Mouse (Mus musculus) brain, adult 2 months (tissue): ENCODE measurements around the gene Olfr1312.
"Not testable (repeated sequence)": the region's sequence is repeated elsewhere in the genome, so short reads cannot be mapped to it uniquely, and the experiment has no call there.

Experiments
- DNase-seq: peaks from one replicate; pipeline ENCODE4 v3.0.0; 2011; ENCODE audit warnings: low read depth, low spot score

Olfr1312 gene

GRCm38 (mm10) chr2:112050138-112050537 is at the start of gene Olfr1312:
Gene Olfr1312, minus strand, starts transcription at chr2:112050238.
- no peak for DNase-seq

- DNase-seq: no peak
Observed at GRCm38 (mm10) chr2:112096681-112097080, 46.6 kb upstream of the Olfr1312 start, which contains the start of gene Olfr1314. Gene Olfr1314, minus strand, starts transcription at chr2:112096781.

- no peak for DNase-seq
Observed at GRCm38 (mm10) chr2:112077743-112078142, 27.7 kb upstream of the Olfr1312 start, which contains the start of gene Olfr1313. Gene Olfr1313, minus strand, starts transcription at chr2:112077843.

GRCm38 (mm10) chr2:112026971-112027370 is 23.1 kb downstream of the Olfr1312 start:
- not testable (repeated sequence) for DNase-seq

GRCm38 (mm10) chr2:112024312-112024711 is 25.7 kb downstream of the Olfr1312 start, which contains the start of gene Olfr1311:
Gene Olfr1311, minus strand, starts transcription at chr2:112024412.
- DNase-seq: no peak

- no peak for DNase-seq
Observed at GRCm38 (mm10) chr2:112014900-112015299, 35.1 kb downstream of the Olfr1312 start.

- no peak for DNase-seq
Observed at GRCm38 (mm10) chr2:112012608-112013007, 37.4 kb downstream of the Olfr1312 start, which contains the start of gene Olfr1310. Gene Olfr1310, minus strand, starts transcription at chr2:112012708.

GRCm38 (mm10) chr2:111990181-111990580 is 59.9 kb downstream of the Olfr1312 start, which contains the start of gene Olfr1309:
Gene Olfr1309, minus strand, starts transcription at chr2:111990281.
- no peak for DNase-seq
